Mouse (Mus musculus): ENCODE measurements around the gene Shkbp1. TPM values are rescaled to one million over a fixed set of nuclear protein-coding genes. Genes with fewer than 3 reads are reported as not detected.

Shkbp1 gene
- polyA plus RNA-seq, 1 experiment from 2014 or later, result 41.0 TPM

- Histone ChIP-seq H3K27me3 (ENCODE audit: control insufficient read depth, insufficient read depth, low read length) (peaks cover 3% of the 10 kb centered on the region; the same call in 1 of the 2 replicates), H3K36me3 (ENCODE audit: control insufficient read depth, insufficient read depth, low read length) (no peaks in the 10 kb centered on the region), H3K4me1 (ENCODE audit: control insufficient read depth, insufficient read depth, low read length) (peaks cover 10% of the 10 kb centered on the region; the same call in 1 of the 2 replicates), H3K4me2 (replicated peaks; ENCODE audit: low read depth, low read length) (no peak overlapping the region), H3K4me3 (ENCODE audit: low read length) (no peak overlapping the region), H3K9me3 (ENCODE audit: control insufficient read depth, low read length) (no peaks in the 10 kb centered on the region), H3K27ac (ENCODE audit: low read depth, low read length) (no peak overlapping the region), H3K9ac (ENCODE audit: low read depth, low read length) (no peak overlapping the region)
- WGBS, result 80% methylated on average over 17 of the region's 17 CpGs
- no peak for ATAC-seq (ENCODE audit: low FRiP score, low TSS enrichment)
Observed at GRCm38 (mm10) chr7:27305091-27305730, 50.6 kb downstream of the Shkbp1 start.

GRCm38 (mm10) chr7:27302172-27302571, 53.6 kb downstream of the Shkbp1 start:
- Histone ChIP-seq H3K4me1 (ENCODE audit: control insufficient read depth, insufficient read depth, low read length) (no peaks in the 10 kb centered on the region), H3K4me3 (ENCODE audit: low read length) (no peak overlapping the region), H3K36me3 (ENCODE audit: control insufficient read depth, insufficient read depth, low read length) (no peaks in the 10 kb centered on the region), H3K27me3 (ENCODE audit: control insufficient read depth, insufficient read depth, low read length) (peaks cover 3% of the 10 kb centered on the region; the same call in 1 of the 2 replicates), H3K4me2 (replicated peaks; ENCODE audit: low read depth, low read length) (no peak overlapping the region), H3K9me3 (ENCODE audit: control insufficient read depth, low read length) (no peaks in the 10 kb centered on the region), H3K9ac (ENCODE audit: low read depth, low read length) (no peak overlapping the region), H3K27ac (ENCODE audit: low read depth, low read length) (no peak overlapping the region)
- 11% methylated on average over 11 of the region's 11 CpGs for WGBS
- peak; percentile 34 for ATAC-seq (ENCODE audit: low FRiP score, low TSS enrichment)

GRCm38 (mm10) chr7:27300801-27301200, 55.0 kb downstream of the Shkbp1 start:
- H3K4me2 ChIP-seq (replicated peaks; ENCODE audit: low read depth, low read length), result no peak overlapping the region
- H3K9me3 ChIP-seq (ENCODE audit: control insufficient read depth, low read length), result no peaks in the 10 kb centered on the region
- peaks cover 3% of the 10 kb centered on the region; the same call in 1 of the 2 replicates for H3K27me3 ChIP-seq (ENCODE audit: control insufficient read depth, insufficient read depth, low read length)
- H3K36me3 ChIP-seq (ENCODE audit: control insufficient read depth, insufficient read depth, low read length), result no peaks in the 10 kb centered on the region
- WGBS, result 73% methylated on average over 5 of the region's 5 CpGs
- no peak for ATAC-seq (ENCODE audit: low FRiP score, low TSS enrichment)
- no peak overlapping the region for H3K9ac ChIP-seq (ENCODE audit: low read depth, low read length)
- no peak overlapping the region for H3K4me3 ChIP-seq (ENCODE audit: low read length)
- H3K27ac ChIP-seq (ENCODE audit: low read depth, low read length), result no peak overlapping the region
- H3K4me1 ChIP-seq (ENCODE audit: control insufficient read depth, insufficient read depth, low read length), result no peaks in the 10 kb centered on the region

GRCm38 (mm10) chr7:27300351-27300750, 55.5 kb downstream of the Shkbp1 start:
- H3K27me3 ChIP-seq (ENCODE audit: control insufficient read depth, insufficient read depth, low read length), result peaks cover 3% of the 10 kb centered on the region; the same call in 1 of the 2 replicates
- H3K4me3 ChIP-seq (ENCODE audit: low read length), result no peak overlapping the region
- no peak overlapping the region for H3K9ac ChIP-seq (ENCODE audit: low read depth, low read length)
- 88% methylated on average over 4 of the region's 4 CpGs for WGBS
- no peaks in the 10 kb centered on the region for H3K9me3 ChIP-seq (ENCODE audit: control insufficient read depth, low read length)
- no peak for ATAC-seq (ENCODE audit: low FRiP score, low TSS enrichment)
- H3K4me1 ChIP-seq (ENCODE audit: control insufficient read depth, insufficient read depth, low read length), result no peaks in the 10 kb centered on the region
- H3K36me3 ChIP-seq (ENCODE audit: control insufficient read depth, insufficient read depth, low read length), result no peaks in the 10 kb centered on the region
- no peak overlapping the region for H3K4me2 ChIP-seq (replicated peaks; ENCODE audit: low read depth, low read length)
- H3K27ac ChIP-seq (ENCODE audit: low read depth, low read length), result no peak overlapping the region

GRCm38 (mm10) chr7:27298816-27299215, 57.0 kb downstream of the Shkbp1 start:
- WGBS, result 83% methylated on average over 6 of the region's 6 CpGs
- H3K4me2 ChIP-seq (replicated peaks; ENCODE audit: low read depth, low read length), result no peak overlapping the region
- no peak overlapping the region for H3K27ac ChIP-seq (ENCODE audit: low read depth, low read length)
- H3K4me3 ChIP-seq (ENCODE audit: low read length), result no peak overlapping the region
- no peaks in the 10 kb centered on the region for H3K4me1 ChIP-seq (ENCODE audit: control insufficient read depth, insufficient read depth, low read length)
- H3K9me3 ChIP-seq (ENCODE audit: control insufficient read depth, low read length), result no peaks in the 10 kb centered on the region
- no peak for ATAC-seq (ENCODE audit: low FRiP score, low TSS enrichment)
- H3K36me3 ChIP-seq (ENCODE audit: control insufficient read depth, insufficient read depth, low read length), result no peaks in the 10 kb centered on the region
- peaks cover 2% of the 10 kb centered on the region; the same call in 1 of the 2 replicates for H3K27me3 ChIP-seq (ENCODE audit: control insufficient read depth, insufficient read depth, low read length)
- H3K9ac ChIP-seq (ENCODE audit: low read depth, low read length), result no peak overlapping the region

GRCm38 (mm10) chr7:27298033-27298610, 57.7 kb downstream of the Shkbp1 start:
- 78% methylated on average over 16 of the region's 16 CpGs for WGBS
- no peak overlapping the region for H3K4me3 ChIP-seq (ENCODE audit: low read length)
- no peak overlapping the region for H3K9ac ChIP-seq (ENCODE audit: low read depth, low read length)
- H3K27ac ChIP-seq (ENCODE audit: low read depth, low read length), result no peak overlapping the region
- no peaks in the 10 kb centered on the region for H3K4me1 ChIP-seq (ENCODE audit: control insufficient read depth, insufficient read depth, low read length)
- H3K9me3 ChIP-seq (ENCODE audit: control insufficient read depth, low read length), result no peaks in the 10 kb centered on the region
- H3K4me2 ChIP-seq (replicated peaks; ENCODE audit: low read depth, low read length), result no peak overlapping the region
- H3K27me3 ChIP-seq (ENCODE audit: control insufficient read depth, insufficient read depth, low read length), result no peaks in the 10 kb centered on the region
- no peak for ATAC-seq (ENCODE audit: low FRiP score, low TSS enrichment)
- no peaks in the 10 kb centered on the region for H3K36me3 ChIP-seq (ENCODE audit: control insufficient read depth, insufficient read depth, low read length)

- Histone ChIP-seq H3K4me1 (ENCODE audit: control insufficient read depth, insufficient read depth, low read length) (no peaks in the 10 kb centered on the region), H3K36me3 (ENCODE audit: control insufficient read depth, insufficient read depth, low read length) (no peaks in the 10 kb centered on the region), H3K9me3 (ENCODE audit: control insufficient read depth, low read length) (no peaks in the 10 kb centered on the region), H3K27ac (ENCODE audit: low read depth, low read length) (no peak overlapping the region), H3K27me3 (ENCODE audit: control insufficient read depth, insufficient read depth, low read length) (no peaks in the 10 kb centered on the region), H3K4me3 (ENCODE audit: low read length) (no peak overlapping the region), H3K9ac (ENCODE audit: low read depth, low read length) (no peak overlapping the region), H3K4me2 (replicated peaks; ENCODE audit: low read depth, low read length) (no peak overlapping the region)
- WGBS, result 92% methylated on average over 4 of the region's 4 CpGs
- no peak for ATAC-seq (ENCODE audit: low FRiP score, low TSS enrichment)
Observed at GRCm38 (mm10) chr7:27296518-27296917, 59.3 kb downstream of the Shkbp1 start.

GRCm38 (mm10) chr7:27295956-27296355, 59.9 kb downstream of the Shkbp1 start:
- H3K36me3 ChIP-seq (ENCODE audit: control insufficient read depth, insufficient read depth, low read length), result no peaks in the 10 kb centered on the region
- no peaks in the 10 kb centered on the region for H3K27me3 ChIP-seq (ENCODE audit: control insufficient read depth, insufficient read depth, low read length)
- no peak overlapping the region for H3K4me2 ChIP-seq (replicated peaks; ENCODE audit: low read depth, low read length)
- H3K4me3 ChIP-seq (ENCODE audit: low read length), result no peak overlapping the region
- ATAC-seq (ENCODE audit: low FRiP score, low TSS enrichment), result no peak
- no peaks in the 10 kb centered on the region for H3K4me1 ChIP-seq (ENCODE audit: control insufficient read depth, insufficient read depth, low read length)
- 69% methylated on average over 4 of the region's 4 CpGs for WGBS
- no peaks in the 10 kb centered on the region for H3K9me3 ChIP-seq (ENCODE audit: control insufficient read depth, low read length)
- H3K9ac ChIP-seq (ENCODE audit: low read depth, low read length), result no peak overlapping the region
- no peak overlapping the region for H3K27ac ChIP-seq (ENCODE audit: low read depth, low read length)
